Mouse (Mus musculus): Measurements from ENCODE around the gene Itga2b. TPM values are rescaled to one million over a fixed set of nuclear protein-coding genes. Genes with fewer than 3 reads are reported as not detected.

The Itga2b gene
- total and polyA plus RNA-seq, 2 experiments from 2014 or later: 4.8 to 5.4 TPM

- TF ChIP-seq EP300 (IDR thresholded peaks at IDR 0.05; ENCODE audit: low read depth) (no peak), CTCF (IDR thresholded peaks at IDR 0.05; ENCODE audit: low read depth) (no peak)
- Histone ChIP-seq H3K4me2 (ENCODE audit: low read depth, low read length) (no peak overlapping the region), H3K9ac (replicated peaks; ENCODE audit: low read depth, low read length) (no peak overlapping the region), H3K4me3 (ENCODE audit: low read depth, low read length) (no peak overlapping the region), H3K36me3 (replicated peaks; ENCODE audit: control insufficient read depth, insufficient read depth, low read length) (peaks cover 44% of the 10 kb centered on the region), H3K4me1 (ENCODE audit: control insufficient read depth, insufficient read depth) (0 out of 2 replicates have a peak, but pooled peaks cover 9% of the 10 kb centered on the region), H3K27me3 (ENCODE audit: control insufficient read depth, insufficient read depth, low read length) (no peaks in the 10 kb centered on the region), H3K9me3 (replicated peaks; ENCODE audit: control insufficient read depth, low read length) (no peaks in the 10 kb centered on the region), H3K27ac (ENCODE audit: low read depth) (no peak overlapping the region)
- 86% methylated on average over 5 of the region's 5 CpGs for WGBS
- no peak for DNase-seq (ENCODE audit: low spot score)
- no peak for ATAC-seq (ENCODE audit: insufficient read depth, low read depth)
These were observed 25.8 kb upstream of the Itga2b start for GRCm38 (mm10) chr11:102495742-102496141.

GRCm38 (mm10) chr11:102495114-102495513 is 25.2 kb upstream of the Itga2b start:
- Histone ChIP-seq H3K9ac (replicated peaks; ENCODE audit: low read depth, low read length) (no peak overlapping the region), H3K4me3 (ENCODE audit: low read depth, low read length) (no peak overlapping the region), H3K27ac (ENCODE audit: low read depth) (no peak overlapping the region), H3K27me3 (ENCODE audit: control insufficient read depth, insufficient read depth, low read length) (no peaks in the 10 kb centered on the region), H3K4me1 (ENCODE audit: control insufficient read depth, insufficient read depth) (0 out of 2 replicates have a peak, but pooled peaks cover 9% of the 10 kb centered on the region), H3K36me3 (replicated peaks; ENCODE audit: control insufficient read depth, insufficient read depth, low read length) (peaks cover 38% of the 10 kb centered on the region), H3K4me2 (ENCODE audit: low read depth, low read length) (no peak overlapping the region), H3K9me3 (replicated peaks; ENCODE audit: control insufficient read depth, low read length) (no peaks in the 10 kb centered on the region)
- ATAC-seq (ENCODE audit: insufficient read depth, low read depth) (no peak), DNase-seq (ENCODE audit: low spot score) (no peak)
- WGBS: 95% methylated on average over 6 of the region's 6 CpGs
- no peak for TF ChIP-seq EP300 (IDR thresholded peaks at IDR 0.05; ENCODE audit: low read depth)
- TF ChIP-seq CTCF (IDR thresholded peaks at IDR 0.05; ENCODE audit: low read depth): no peak

- no peak overlapping the region for H3K4me3 ChIP-seq (ENCODE audit: low read depth, low read length)
- WGBS: 61% methylated on average over 7 of the region's 7 CpGs
- H3K27me3 ChIP-seq (ENCODE audit: control insufficient read depth, insufficient read depth, low read length): no peaks in the 10 kb centered on the region
- H3K36me3 ChIP-seq (replicated peaks; ENCODE audit: control insufficient read depth, insufficient read depth, low read length): peaks cover 30% of the 10 kb centered on the region
- no peaks in the 10 kb centered on the region for H3K9me3 ChIP-seq (replicated peaks; ENCODE audit: control insufficient read depth, low read length)
- H3K4me2 ChIP-seq (ENCODE audit: low read depth, low read length): no peak overlapping the region
- H3K27ac ChIP-seq (ENCODE audit: low read depth): peak overlapping the region; percentile 69
- no peak for TF ChIP-seq EP300 (IDR thresholded peaks at IDR 0.05; ENCODE audit: low read depth)
- TF ChIP-seq CTCF (IDR thresholded peaks at IDR 0.05; ENCODE audit: low read depth): no peak
- ATAC-seq (ENCODE audit: insufficient read depth, low read depth) (peak; percentile 39; the same call in 1 of the 2 replicates), DNase-seq (ENCODE audit: low spot score) (no peak)
- 0 out of 2 replicates have a peak, but pooled peaks cover 9% of the 10 kb centered on the region for H3K4me1 ChIP-seq (ENCODE audit: control insufficient read depth, insufficient read depth)
- H3K9ac ChIP-seq (replicated peaks; ENCODE audit: low read depth, low read length): no peak overlapping the region
These were observed 24.2 kb upstream of the Itga2b start for GRCm38 (mm10) chr11:102494063-102494650.

- Histone ChIP-seq H3K27me3 (ENCODE audit: control insufficient read depth, insufficient read depth, low read length) (no peaks in the 10 kb centered on the region), H3K27ac (ENCODE audit: low read depth) (peak overlapping the region; percentile 58), H3K9me3 (replicated peaks; ENCODE audit: control insufficient read depth, low read length) (no peaks in the 10 kb centered on the region), H3K4me2 (ENCODE audit: low read depth, low read length) (no peak overlapping the region), H3K36me3 (replicated peaks; ENCODE audit: control insufficient read depth, insufficient read depth, low read length) (peaks cover 22% of the 10 kb centered on the region), H3K9ac (replicated peaks; ENCODE audit: low read depth, low read length) (no peak overlapping the region), H3K4me3 (ENCODE audit: low read depth, low read length) (no peak overlapping the region), H3K4me1 (ENCODE audit: control insufficient read depth, insufficient read depth) (0 out of 2 replicates have a peak, but pooled peaks cover 9% of the 10 kb centered on the region)
- ATAC-seq (ENCODE audit: insufficient read depth, low read depth) (peak; percentile 55; the same call in 1 of the 2 replicates), DNase-seq (ENCODE audit: low spot score) (peak; percentile 42)
- TF ChIP-seq EP300 (IDR thresholded peaks at IDR 0.05; ENCODE audit: low read depth) (no peak), CTCF (IDR thresholded peaks at IDR 0.05; ENCODE audit: low read depth) (no peak)
- WGBS: 35% methylated on average over 2 of the region's 2 CpGs
These were observed 23.3 kb upstream of the Itga2b start for GRCm38 (mm10) chr11:102493241-102493640.

- Histone ChIP-seq H3K4me3 (ENCODE audit: low read depth, low read length) (no peak overlapping the region), H3K4me1 (ENCODE audit: control insufficient read depth, insufficient read depth) (no peaks in the 10 kb centered on the region), H3K27ac (ENCODE audit: low read depth) (no peak overlapping the region), H3K9me3 (replicated peaks; ENCODE audit: control insufficient read depth, low read length) (no peaks in the 10 kb centered on the region), H3K4me2 (ENCODE audit: low read depth, low read length) (no peak overlapping the region), H3K9ac (replicated peaks; ENCODE audit: low read depth, low read length) (no peak overlapping the region), H3K36me3 (replicated peaks; ENCODE audit: control insufficient read depth, insufficient read depth, low read length) (peaks cover 31% of the 10 kb centered on the region), H3K27me3 (ENCODE audit: control insufficient read depth, insufficient read depth, low read length) (no peaks in the 10 kb centered on the region)
- 70% methylated on average over 2 of the region's 2 CpGs for WGBS
- TF ChIP-seq CTCF (IDR thresholded peaks at IDR 0.05; ENCODE audit: low read depth) (no peak), EP300 (IDR thresholded peaks at IDR 0.05; ENCODE audit: low read depth) (no peak)
- DNase-seq (ENCODE audit: low spot score): no peak
- no peak for ATAC-seq (ENCODE audit: insufficient read depth, low read depth)
These were observed 18.0 kb upstream of the Itga2b start for GRCm38 (mm10) chr11:102487901-102488300.

Data from heart, postnatal 0 days (tissue).